Mouse (Mus musculus): Measurements from ENCODE around the gene Isoc2b. TPM values are rescaled to one million over a fixed set of nuclear protein-coding genes. Genes with fewer than 3 reads are reported as not detected.
A peak's percentile ranks its signal among the peaks of the same experiment; 100 is the strongest.

The Isoc2b gene
- polyA plus RNA-seq, 1 experiment: 3.8 TPM

GRCm38 (mm10) chr7:4802247-4802646 lies 67.8 kb downstream of the Isoc2b start:
- Histone ChIP-seq H3K9ac (ENCODE audit: low read depth, poor library complexity, severe bottlenecking) (no peak overlapping the region), H3K36me3 (ENCODE audit: control insufficient read depth, insufficient read depth, low read length, poor library complexity, severe bottlenecking) (peaks cover 42% of the 10 kb centered on the region)

GRCm38 (mm10) chr7:4795767-4796433 lies 74.2 kb downstream of the Isoc2b start:
- no peak overlapping the region for H3K4me3 ChIP-seq (ENCODE audit: low read depth, low read length)
- peaks cover 45% of the 10 kb centered on the region for H3K36me3 ChIP-seq (ENCODE audit: control insufficient read depth, insufficient read depth, low read length, poor library complexity, severe bottlenecking)
- H3K4me1 ChIP-seq (ENCODE audit: control insufficient read depth, insufficient read depth, low read length): no peaks in the 10 kb centered on the region
- no peak overlapping the region for H3K9ac ChIP-seq (ENCODE audit: low read depth, poor library complexity, severe bottlenecking)
- peak overlapping the region; percentile 29; the same call in 1 of the 2 replicates for H3K27ac ChIP-seq (ENCODE audit: insufficient read depth, low read length)
- H3K27me3 ChIP-seq (ENCODE audit: control insufficient read depth, insufficient read depth, low read length, poor library complexity, severe bottlenecking): no peaks in the 10 kb centered on the region
- TF ChIP-seq EP300 (IDR thresholded peaks at IDR 0.05; ENCODE audit: insufficient read depth, low read depth, low read length) (no peak), CTCF (IDR thresholded peaks at IDR 0.05; ENCODE audit: low read depth, low read length) (peak; percentile 24)
- H3K9me3 ChIP-seq (replicated peaks; ENCODE audit: control insufficient read depth, insufficient read depth, low read length, poor library complexity, severe bottlenecking): no peaks in the 10 kb centered on the region

More at GRCm38 (mm10) chr7:4802247-4802646, 67.8 kb downstream of the Isoc2b start:
- Histone ChIP-seq H3K4me3 (ENCODE audit: low read depth, low read length) (no peak overlapping the region), H3K4me1 (ENCODE audit: control insufficient read depth, insufficient read depth, low read length) (no peaks in the 10 kb centered on the region), H3K27ac (ENCODE audit: insufficient read depth, low read length) (no peak overlapping the region), H3K27me3 (ENCODE audit: control insufficient read depth, insufficient read depth, low read length, poor library complexity, severe bottlenecking) (no peaks in the 10 kb centered on the region), H3K9me3 (replicated peaks; ENCODE audit: control insufficient read depth, insufficient read depth, low read length, poor library complexity, severe bottlenecking) (no peaks in the 10 kb centered on the region)
- TF ChIP-seq EP300 (IDR thresholded peaks at IDR 0.05; ENCODE audit: insufficient read depth, low read depth, low read length) (no peak), POLR2A (IDR thresholded peaks at IDR 0.05; ENCODE audit: insufficient read depth, low read length) (no peak), CTCF (IDR thresholded peaks at IDR 0.05; ENCODE audit: low read depth, low read length) (no peak)

Other genes with a start within 250 kb of the Isoc2b start
- gene Tmem86b, start 238.8 kb downstream of the Isoc2b start, polyA plus RNA-seq (2011; ENCODE audit: insufficient read depth, insufficient read length, low read depth, missing spikeins): 3.8 and 5.5 TPM in 2 replicates
- 58.6 and 66.3 TPM in 2 replicates for gene Ppp6r1, start 211.2 kb downstream of the Isoc2b start, polyA plus RNA-seq (2011; ENCODE audit: insufficient read depth, insufficient read length, low read depth, missing spikeins)
- 51.8 and 63.3 TPM in 2 replicates for gene Hspbp1, start 185.2 kb downstream of the Isoc2b start, polyA plus RNA-seq (2011; ENCODE audit: insufficient read depth, insufficient read length, low read depth, missing spikeins)
- gene Brsk1, start 179.7 kb downstream of the Isoc2b start, polyA plus RNA-seq (2011; ENCODE audit: insufficient read depth, insufficient read length, low read depth, missing spikeins): 10.9 TPM in 2 replicates
- not detected in 2 replicates for gene Tmem150b, start 145.0 kb downstream of the Isoc2b start, polyA plus RNA-seq (2011; ENCODE audit: insufficient read depth, insufficient read length, low read depth, missing spikeins)
- gene Kmt5c, start 130.1 kb downstream of the Isoc2b start, polyA plus RNA-seq (2011; ENCODE audit: insufficient read depth, insufficient read length, low read depth, missing spikeins): 69.0 and 72.3 TPM in 2 replicates
- 319 and 368 TPM in 2 replicates for gene Cox6b2, start 117.2 kb downstream of the Isoc2b start, polyA plus RNA-seq (2011; ENCODE audit: insufficient read depth, insufficient read length, low read depth, missing spikeins)
- not detected in 2 replicates for gene Fam71e2, start 99.0 kb downstream of the Isoc2b start, polyA plus RNA-seq (2011; ENCODE audit: insufficient read depth, insufficient read length, low read depth, missing spikeins)
- 1.4 and 1.9 TPM in 2 replicates for gene Il11, start 87.4 kb downstream of the Isoc2b start, polyA plus RNA-seq (2011; ENCODE audit: insufficient read depth, insufficient read length, low read depth, missing spikeins)
- gene Tmem190, start 87.3 kb downstream of the Isoc2b start, polyA plus RNA-seq (2011; ENCODE audit: insufficient read depth, insufficient read length, low read depth, missing spikeins): not detected in 2 replicates
- 2.6 and 6.8 TPM in 2 replicates for gene Tmem238, start 80.6 kb downstream of the Isoc2b start, polyA plus RNA-seq (2011; ENCODE audit: insufficient read depth, insufficient read length, low read depth, missing spikeins)
- gene Rpl28, start 77.4 kb downstream of the Isoc2b start, polyA plus RNA-seq (2011; ENCODE audit: insufficient read depth, insufficient read length, low read depth, missing spikeins): 969 and 977 TPM in 2 replicates
- 474 and 498 TPM in 2 replicates for gene Ube2s, start 57.7 kb downstream of the Isoc2b start, polyA plus RNA-seq (2011; ENCODE audit: insufficient read depth, insufficient read length, low read depth, missing spikeins)
- 3.8 and 5.3 TPM in 2 replicates for gene Shisa7, start 25.6 kb downstream of the Isoc2b start, polyA plus RNA-seq (2011; ENCODE audit: insufficient read depth, insufficient read length, low read depth, missing spikeins)
- 3.3 and 4.3 TPM in 2 replicates for gene Isoc2a, start 6.9 kb upstream of the Isoc2b start, polyA plus RNA-seq (2011; ENCODE audit: insufficient read depth, insufficient read length, low read depth, missing spikeins)
- 1.1 TPM in 2 replicates for gene Gm36210, start 36.3 kb upstream of the Isoc2b start, polyA plus RNA-seq (2011; ENCODE audit: insufficient read depth, insufficient read length, low read depth, missing spikeins)
- 5.0 and 5.4 TPM in 2 replicates for gene Zfp628, start 45.0 kb upstream of the Isoc2b start, polyA plus RNA-seq (2011; ENCODE audit: insufficient read depth, insufficient read length, low read depth, missing spikeins)
- gene Nat14, start 51.8 kb upstream of the Isoc2b start, polyA plus RNA-seq (2011; ENCODE audit: insufficient read depth, insufficient read length, low read depth, missing spikeins): 2.2 and 3.3 TPM in 2 replicates
- 1.5 and 2.0 TPM in 2 replicates for gene Ssc5d, start 55.5 kb upstream of the Isoc2b start, polyA plus RNA-seq (2011; ENCODE audit: insufficient read depth, insufficient read length, low read depth, missing spikeins)
- 0.48 and 1.0 TPM in 2 replicates for gene Sbk2, start 94.1 kb upstream of the Isoc2b start, polyA plus RNA-seq (2011; ENCODE audit: insufficient read depth, insufficient read length, low read depth, missing spikeins)
- gene Sbk3, start 100.9 kb upstream of the Isoc2b start, polyA plus RNA-seq (2011; ENCODE audit: insufficient read depth, insufficient read length, low read depth, missing spikeins): 0.25 and 0.55 TPM in 2 replicates
- 7.6 and 10.9 TPM in 2 replicates for gene Zfp579, start 125.9 kb upstream of the Isoc2b start, polyA plus RNA-seq (2011; ENCODE audit: insufficient read depth, insufficient read length, low read depth, missing spikeins)
- gene Zfp524, start 144.2 kb upstream of the Isoc2b start, polyA plus RNA-seq (2011; ENCODE audit: insufficient read depth, insufficient read length, low read depth, missing spikeins): 2.5 and 4.7 TPM in 2 replicates
- 43.2 and 57.0 TPM in 2 replicates for gene Fiz1, start 144.4 kb upstream of the Isoc2b start, polyA plus RNA-seq (2011; ENCODE audit: insufficient read depth, insufficient read length, low read depth, missing spikeins)
- gene Gm44973, start 145.2 kb upstream of the Isoc2b start, polyA plus RNA-seq (2011; ENCODE audit: insufficient read depth, insufficient read length, low read depth, missing spikeins): not detected in 2 replicates
- 23.0 and 24.7 TPM in 2 replicates for gene Zfp865, start 150.1 kb upstream of the Isoc2b start, polyA plus RNA-seq (2011; ENCODE audit: insufficient read depth, insufficient read length, low read depth, missing spikeins)
- gene Ccdc106, start 150.3 kb upstream of the Isoc2b start, polyA plus RNA-seq (2011; ENCODE audit: insufficient read depth, insufficient read length, low read depth, missing spikeins): 5.6 and 5.7 TPM in 2 replicates
- gene 4632433K11Rik, start 163.9 kb upstream of the Isoc2b start, polyA plus RNA-seq (2011; ENCODE audit: insufficient read depth, insufficient read length, low read depth, missing spikeins): 1.9 TPM in 1 of 2 replicates, not detected in the other
- 0.30 TPM in 1 of 2 replicates, not detected in the other for gene Zfp784, start 168.2 kb upstream of the Isoc2b start, polyA plus RNA-seq (2011; ENCODE audit: insufficient read depth, insufficient read length, low read depth, missing spikeins)
- gene Zfp580, start 181.3 kb upstream of the Isoc2b start, polyA plus RNA-seq (2011; ENCODE audit: insufficient read depth, insufficient read length, low read depth, missing spikeins): 14.0 and 16.0 TPM in 2 replicates
- 236 and 262 TPM in 2 replicates for gene U2af2, start 191.9 kb upstream of the Isoc2b start, polyA plus RNA-seq (2011; ENCODE audit: insufficient read depth, insufficient read length, low read depth, missing spikeins)
- 68.8 and 69.1 TPM in 2 replicates for gene Epn1, start 210.0 kb upstream of the Isoc2b start, polyA plus RNA-seq (2011; ENCODE audit: insufficient read depth, insufficient read length, low read depth, missing spikeins)
- not detected in 2 replicates for gene Rfpl4, start 246.7 kb upstream of the Isoc2b start, polyA plus RNA-seq (2011; ENCODE audit: insufficient read depth, insufficient read length, low read depth, missing spikeins)

All from ES-Bruce4 (cell line).